Mouse (Mus musculus): Measurements from ENCODE around the gene Bank1.

- TF ChIP-seq EP300 (IDR thresholded peaks at IDR 0.05; ENCODE audit: low read depth) (no peak), CTCF (IDR thresholded peaks at IDR 0.05; ENCODE audit: low read depth) (no peak)
Measured at GRCm38 (mm10) chr3:136369466-136369865, 43.6 kb upstream of the Bank1 start.
